Mouse (Mus musculus) left cerebral cortex, adult 2 months (tissue): ENCODE measurements around the gene Zbtb11. TPM values are rescaled to one million over a fixed set of nuclear protein-coding genes. Genes with fewer than 3 reads are reported as not detected.
"Not testable (repeated sequence)": the region's sequence is repeated elsewhere in the genome, so short reads cannot be mapped to it uniquely, and the experiment has no call there.

Source experiments
- DNase-seq, 2 experiments: peaks; one replicate each; pipeline ENCODE4 v3.0.0; 2021 to 2022; ENCODE audit warnings: low spot score in 2 of 2, mixed read lengths in 1 of 2; ENCODE audit errors: extremely low spot score in 1 of 2
- H3K27ac ChIP-seq: fragments of 200-600 bp; 2 replicates; pipeline ENCODE4 v1.8.1; 2022
- H3K4me3 ChIP-seq: fragments of 200-600 bp; 2 replicates; pipeline ENCODE4 v1.8.1; 2022
- CTCF ChIP-seq: fragments of 200-600 bp; IDR thresholded peaks from 2 replicates; pipeline ENCODE4 v1.8.1; 2022; ENCODE audit warnings: antibody characterized with exemption, mild to moderate bottlenecking, moderate library complexity
- intact Hi-C: fragments of 180-260 bp; cut with DNase I; formaldehyde crosslinking; loops from one replicate; pipeline ENCODE4 v1.15.1; 2025
- long read RNA-seq, 2 experiments: library from polyadenylated mRNA; stranded (forward); transcript quantifications; one replicate each; pipeline ENCODE4 v2.0.0; 2021; ENCODE audit warnings: borderline mapping rate in 2 of 2
- total RNA-seq, 2 experiments: library from RNA; stranded (reverse); gene quantifications; 2 replicates each; pipeline ENCODE4 v1.2.3; 2021

Zbtb11 gene
- total RNA-seq = 10 to 100 TPM; 50.3 to 54.9 TPM
- long read RNA-seq, experiment 1, full-length matches to known transcripts = 50 of 58 reads
- long read RNA-seq, experiment 1, partial matches to known transcripts = 3 of 58 reads
- long read RNA-seq, experiment 1, other reads (novel, unspliced or antisense) = 5 of 58 reads
- long read RNA-seq, experiment 2, full-length matches to known transcripts = 44 of 50 reads
- long read RNA-seq, experiment 2, partial matches to known transcripts = 0 of 50 reads
- long read RNA-seq, experiment 2, other reads (novel, unspliced or antisense) = 6 of 50 reads

DNA sequence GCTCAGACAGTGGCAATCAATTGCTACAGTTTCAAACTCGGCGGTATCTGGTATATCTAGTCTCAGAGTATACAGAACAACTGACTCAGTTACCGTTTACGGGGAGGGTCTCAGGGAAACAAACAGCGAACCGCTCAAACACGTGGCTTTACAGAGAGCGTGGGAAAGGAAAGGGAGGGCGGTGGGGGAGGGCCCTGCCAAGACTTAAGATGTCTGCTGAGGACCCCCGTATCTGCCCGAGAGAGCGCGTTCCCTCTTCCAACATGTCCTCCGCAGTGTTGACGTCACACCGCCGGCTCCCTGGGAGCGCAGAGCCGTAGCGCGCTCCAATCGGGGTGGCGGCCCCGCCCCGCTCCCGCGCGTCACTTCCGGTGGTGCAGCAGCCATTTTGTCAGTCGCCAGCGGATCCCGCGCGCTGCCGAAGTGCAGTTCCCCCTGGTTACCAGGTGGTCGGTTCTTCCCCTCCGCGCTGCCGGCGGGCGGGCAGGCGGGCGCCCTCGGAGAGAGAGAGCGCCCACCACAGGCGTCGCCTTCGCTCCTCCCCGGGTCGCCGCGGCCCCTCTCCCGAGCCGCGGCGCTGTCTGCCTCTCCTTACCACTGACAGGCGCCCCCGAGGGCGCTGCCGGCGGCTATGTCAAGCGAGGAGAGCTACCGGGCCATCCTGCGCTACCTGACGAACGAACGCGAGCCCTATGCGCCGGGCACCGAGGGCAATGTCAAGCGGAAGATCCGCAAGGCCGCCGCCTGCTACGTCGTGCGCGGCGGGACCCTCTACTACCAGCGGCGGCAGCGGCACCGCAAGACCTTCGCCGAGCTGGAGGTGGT lies at the start of gene Zbtb11:
TSS of gene Zbtb11 (plus strand) at position 453 of the 825 bp plus-strand sequence.
- H3K27ac ChIP-seq = peak within 1 kb of the TSS; percentile 93
- intact Hi-C loops = loop anchor here (1.0 kb wide), 1 partner anchor 56 kb away; the partner anchor contains the start of gene Pcnp
- no peak; the same call in 1 of the 2 replicates for TF ChIP-seq CTCF
- peak within 1 kb of the TSS; percentile 98 for H3K4me3 ChIP-seq
- DNase-seq = peak; percentile 99 to 100

DNA sequence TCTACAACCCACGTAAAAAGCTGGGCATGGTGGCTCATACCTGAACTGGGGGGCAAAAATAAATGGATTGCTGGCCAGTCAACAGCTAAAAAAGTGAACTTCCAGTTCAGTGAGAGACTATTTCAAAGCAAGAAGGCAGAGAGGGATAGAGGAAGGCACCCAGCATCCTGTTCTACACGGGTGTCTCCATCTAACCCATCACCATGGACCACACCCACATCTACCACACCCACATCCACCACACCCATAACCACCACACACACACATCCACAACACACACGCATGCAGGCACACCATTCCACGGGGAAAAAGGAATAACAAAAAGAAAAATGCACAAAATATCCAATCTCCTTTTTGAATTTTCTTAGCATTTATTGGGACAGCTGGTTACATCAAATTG lies 49.7 kb upstream of the Zbtb11 start:
- no peak for DNase-seq
- Histone ChIP-seq H3K4me3 (no peak overlapping the region), H3K27ac (no peak overlapping the region)
- intact Hi-C loops = no loop called here
- no peak for TF ChIP-seq CTCF

DNA sequence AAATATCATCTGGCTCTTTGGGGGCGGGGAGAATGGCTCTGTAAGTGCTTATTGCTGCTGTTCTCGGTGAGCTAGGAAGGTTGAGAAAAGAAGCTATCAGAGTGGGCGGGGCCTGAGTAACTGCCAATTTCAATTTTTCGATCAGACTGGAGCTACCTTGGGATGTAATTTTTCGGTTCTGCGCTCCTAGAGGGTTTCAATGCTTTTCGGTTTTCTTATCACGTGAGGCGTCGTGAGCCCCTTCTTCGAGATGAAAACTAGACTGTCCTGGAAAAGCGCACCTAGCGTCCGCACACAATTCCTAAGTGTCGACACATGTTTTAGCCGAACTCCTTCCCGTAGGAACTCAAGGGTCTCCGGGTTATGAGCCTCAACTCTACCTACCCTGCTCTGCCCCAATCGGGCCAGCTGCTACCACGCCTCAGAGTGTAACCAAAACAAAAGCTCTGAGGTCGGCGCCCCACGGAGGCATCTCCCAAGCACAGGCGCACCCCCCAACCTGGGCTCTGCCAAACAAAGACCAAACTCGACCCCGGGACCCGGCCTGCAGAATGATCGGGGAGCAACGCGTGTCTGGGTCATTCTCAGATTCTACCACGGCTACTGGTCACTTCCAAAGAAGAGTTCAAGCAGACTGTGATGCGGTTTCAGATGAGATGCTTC lies 39.9 kb upstream of the Zbtb11 start:
- H3K27ac ChIP-seq = peak overlapping the region; percentile 87
- H3K4me3 ChIP-seq = peak overlapping the region; percentile 62
- peak; percentile 12 to 36 for DNase-seq
- intact Hi-C loops = loop anchor here (1.0 to 2.0 kb wide), 2 partner anchors 33 to 39 kb away; partner anchors contain the start of genes Nxpe3 and Rpl24
- TF ChIP-seq CTCF = peak; percentile 4; the same call in 1 of the 2 replicates

DNA sequence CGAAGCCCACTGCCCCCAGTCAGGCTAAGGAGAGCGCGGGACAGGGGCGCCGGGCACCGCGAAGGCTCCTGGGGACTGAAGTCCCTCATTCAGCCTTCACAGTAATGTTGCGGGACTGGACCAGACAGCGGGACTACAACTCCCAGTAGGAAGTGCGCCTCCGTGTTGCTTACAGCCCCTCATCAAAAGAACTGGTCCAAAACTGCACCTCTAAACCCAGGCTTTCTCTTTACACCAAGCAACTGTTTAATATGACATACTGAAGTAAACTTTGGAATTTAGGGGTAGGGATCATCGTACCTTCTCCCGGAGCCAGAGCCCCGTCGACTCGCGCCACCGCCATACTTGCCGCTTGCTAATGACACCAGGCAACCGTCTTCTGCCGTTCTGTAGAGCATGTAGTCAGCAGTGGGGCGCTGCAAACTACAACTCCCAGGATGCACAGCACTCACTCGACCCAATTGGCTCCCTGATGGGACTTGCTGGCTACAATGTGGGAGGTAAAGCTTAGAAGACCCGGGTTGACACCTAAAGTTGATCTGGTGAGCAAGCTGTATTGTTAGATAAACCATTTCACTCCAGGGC lies 39.1 kb upstream of the Zbtb11 start, which contains the start of gene Cep97:
TSS of gene Cep97 (minus strand) at position 403 of the 585 bp plus-strand sequence.
- TF ChIP-seq CTCF = no peak
- Histone ChIP-seq H3K4me3 (peak within 1 kb of the TSS; percentile 62), H3K27ac (peak within 1 kb of the TSS; percentile 87)
- intact Hi-C loops = loop anchor here (1.0 to 2.0 kb wide), 2 partner anchors 32 to 39 kb away; partner anchors contain the start of genes Nxpe3 and Rpl24
- DNase-seq = peak; percentile 89 to 90

DNA sequence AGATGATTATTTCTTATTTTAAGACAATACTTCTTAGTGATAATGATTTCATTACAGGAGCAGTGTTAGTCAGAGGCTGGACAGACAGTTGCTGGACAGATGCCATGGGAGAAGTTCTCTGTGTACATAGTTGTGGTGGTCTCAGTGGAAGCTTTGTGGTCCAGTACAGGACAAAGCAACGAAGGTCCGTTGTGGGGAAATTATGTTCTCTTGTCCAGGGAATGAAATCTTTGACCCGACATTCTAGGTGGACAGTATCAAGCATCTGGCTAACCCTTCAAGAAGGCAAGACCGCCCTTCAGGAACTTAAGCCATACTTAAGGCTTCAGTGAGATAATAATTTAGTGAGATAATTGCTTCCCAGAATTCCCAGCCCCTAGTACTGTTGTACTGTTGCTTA lies 34.9 kb upstream of the Zbtb11 start:
- Histone ChIP-seq H3K4me3 (no peak overlapping the region), H3K27ac (no peak overlapping the region)
- no peak for TF ChIP-seq CTCF
- no peak for DNase-seq
- intact Hi-C loops = no loop called here

DNA sequence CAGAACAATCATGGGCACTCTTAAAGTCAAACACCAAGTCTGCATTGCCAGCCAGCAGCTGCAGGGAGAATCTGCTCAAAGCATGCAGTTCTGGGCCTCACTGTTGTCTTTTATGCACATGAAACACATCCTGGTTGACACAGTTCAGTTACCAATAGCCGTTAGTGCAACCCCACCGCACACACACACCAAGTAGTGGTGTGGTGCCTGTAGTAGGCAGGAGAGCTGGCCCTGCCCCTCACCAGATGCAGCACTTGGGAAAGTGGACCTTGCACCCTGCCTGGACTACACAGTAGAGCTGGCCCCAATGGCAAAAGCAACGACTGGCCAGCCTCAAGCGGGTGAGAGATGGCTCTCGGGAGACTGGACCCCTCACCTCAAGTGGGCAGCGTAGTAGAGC lies 34.0 kb upstream of the Zbtb11 start:
- H3K27ac ChIP-seq = no peak overlapping the region
- DNase-seq = no peak
- H3K4me3 ChIP-seq = no peak overlapping the region
- TF ChIP-seq CTCF = no peak
- intact Hi-C loops = no loop called here

DNA sequence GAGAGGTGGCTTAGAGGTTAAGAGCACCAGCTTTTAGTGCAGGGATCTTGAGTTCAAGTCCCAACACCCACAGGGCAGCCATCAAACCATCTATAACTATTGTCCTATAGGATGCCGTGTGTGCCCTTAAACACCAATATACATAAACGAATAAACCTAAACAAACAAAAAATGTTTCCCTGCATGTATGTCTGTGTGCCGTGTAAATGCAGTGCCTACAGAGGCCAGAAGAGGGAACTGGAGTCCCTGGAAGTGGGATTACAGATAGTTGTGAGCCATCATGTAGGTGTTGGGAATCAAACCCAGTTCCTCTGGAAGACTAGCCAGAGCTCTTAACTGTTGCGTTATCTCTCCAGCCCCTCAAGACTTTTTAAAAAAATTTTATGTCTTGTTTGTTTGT lies 32.9 kb upstream of the Zbtb11 start:
- DNase-seq = no peak
- intact Hi-C loops = no loop called here
- Histone ChIP-seq H3K4me3 (no peak overlapping the region), H3K27ac (no peak overlapping the region)
- no peak for TF ChIP-seq CTCF

DNA sequence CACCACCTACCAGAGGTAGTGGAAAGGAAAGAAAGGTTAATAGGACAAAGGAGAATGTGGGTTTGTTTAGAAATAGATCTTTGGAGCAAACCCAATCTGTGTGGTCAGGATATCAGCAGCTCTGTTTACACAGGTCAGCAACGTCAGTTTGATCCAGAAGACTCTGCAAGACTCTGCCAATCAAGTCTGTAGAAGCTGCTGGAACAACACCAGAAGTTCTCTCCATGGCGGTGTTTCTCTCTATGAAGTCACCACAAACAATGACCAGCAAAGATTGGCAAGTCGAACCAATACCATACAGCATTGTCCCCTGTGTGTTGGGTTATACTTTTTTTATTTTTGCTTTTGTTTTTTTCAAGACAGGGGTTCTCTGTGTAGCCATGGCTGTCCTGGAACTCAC lies 26.4 kb upstream of the Zbtb11 start:
- no peak for DNase-seq
- no peak for TF ChIP-seq CTCF
- Histone ChIP-seq H3K4me3 (no peak overlapping the region), H3K27ac (no peak overlapping the region)
- intact Hi-C loops = no loop called here

DNA sequence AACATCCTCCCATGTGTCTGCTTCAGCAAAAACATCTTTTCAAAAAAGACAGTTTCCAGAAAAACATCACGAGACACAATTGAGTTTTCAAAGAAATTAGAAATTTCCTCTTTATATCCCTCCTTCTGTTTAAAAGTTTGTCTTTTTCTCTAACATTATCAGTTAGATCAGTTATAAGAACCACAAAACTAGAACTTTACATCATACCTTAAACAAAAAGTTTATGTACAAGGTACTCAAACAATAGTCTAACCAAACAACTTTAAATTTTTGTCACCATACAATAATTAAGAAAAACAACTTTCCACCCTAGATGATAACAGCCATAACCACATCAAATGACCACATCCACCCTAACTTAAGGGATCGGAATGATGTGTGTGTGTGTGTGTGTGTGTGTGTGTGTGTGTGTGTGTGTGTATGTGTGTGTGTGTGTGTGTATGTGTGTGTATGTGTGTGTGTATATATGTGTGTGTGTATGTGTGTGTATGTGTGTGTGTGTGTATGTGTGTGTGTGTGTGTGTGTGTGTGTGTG lies 25.7 kb upstream of the Zbtb11 start:
- intact Hi-C loops, H3K27ac ChIP-seq, H3K4me3 ChIP-seq, DNase-seq: not testable (repeated sequence)

DNA sequence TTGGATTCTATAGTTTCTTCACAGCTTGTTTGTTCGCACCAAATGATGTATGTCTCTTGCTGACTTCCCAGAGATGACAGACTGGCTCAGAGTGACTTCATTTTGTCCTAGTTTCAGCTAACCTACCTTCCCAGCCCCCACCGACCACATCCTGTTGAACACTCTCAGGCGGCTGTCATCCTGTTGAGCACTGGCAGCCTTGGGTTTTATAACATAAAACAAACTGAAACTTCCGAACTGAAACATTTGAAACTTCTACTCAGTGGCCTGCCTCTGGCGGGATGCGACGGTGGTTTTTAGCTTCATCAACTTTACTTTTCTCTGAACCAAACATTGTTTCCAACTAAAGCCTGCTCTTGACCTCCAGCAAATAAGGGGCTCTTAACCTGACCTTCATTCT lies 24.7 kb upstream of the Zbtb11 start:
- intact Hi-C loops = no loop called here
- no peak for TF ChIP-seq CTCF

DNA sequence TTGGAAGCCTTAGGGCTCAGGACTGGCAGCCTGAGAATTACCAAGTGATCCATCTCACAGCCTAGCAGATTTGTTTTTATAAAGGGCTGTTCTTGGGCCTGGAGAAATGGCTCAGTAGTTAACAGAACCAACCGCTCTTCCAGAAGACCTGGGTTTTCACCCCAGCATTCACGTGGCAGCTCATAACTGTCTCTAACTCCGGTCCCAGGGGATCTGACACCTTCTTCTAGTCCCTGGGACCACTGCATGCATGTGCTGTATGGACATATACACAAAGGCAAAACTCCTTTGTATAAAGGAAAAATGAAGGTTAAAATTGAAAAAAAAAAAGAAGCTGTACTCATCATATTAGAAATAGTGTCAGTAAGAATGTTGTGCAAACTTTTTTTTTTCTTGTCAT lies 23.2 kb upstream of the Zbtb11 start:
- TF ChIP-seq CTCF = no peak
- Histone ChIP-seq H3K27ac (no peak overlapping the region), H3K4me3 (no peak overlapping the region)
- intact Hi-C loops = loop anchor here (2.0 to 5.0 kb wide), 2 partner anchors 114 to 182 kb away; no protein-coding TSS in a partner anchor
- no peak for DNase-seq

More for the DNA sequence above, 24.7 kb upstream of the Zbtb11 start:
- no peak overlapping the region for H3K27ac ChIP-seq
- no peak overlapping the region for H3K4me3 ChIP-seq
- DNase-seq = no peak
